ENCODE assay signal across 7 mouse cellular contexts in genomic region chr15:41193240-41193639, GRCm38 (mm10).
A peak's percentile ranks its signal among the peaks of the same experiment; 100 is the strongest.
DNase-seq lines count a peak whose midpoint lies in the region.

No protein-coding gene starts in this region.

- DNase-seq in thymus, postnatal 14 days = peak; percentile 16
- DNase-seq in thymus, adult 18-20 months = no peak
- DNase-seq in adrenal gland, postnatal 36 days = peak; percentile 66 to 74
- DNase-seq in embryo, embryonic 10.5 days (ENCODE audit: low spot score) = peak; percentile 68
- peak; percentile 57 for DNase-seq in hindlimb bud, embryonic 11.5 days (ENCODE audit: extremely low spot score, low read depth, low spot score)
- peak; percentile 77 to 87 for DNase-seq in left cerebral cortex, postnatal 25 days (ENCODE audit: low spot score in 2 of 2)
- DNase-seq in right cerebral cortex, postnatal 4 days = peak; percentile 68

- intact Hi-C loops in left cerebral cortex, postnatal 25 days (cut with DNase I) = loop anchor here (5.0 to 10.0 kb wide), 3 partner anchors 464 to 782 kb away; no protein-coding TSS in a partner anchor

Comparison
In these comparisons a context has a peak if more than half of its experiments do, and no peak if none do; other contexts are left out.
1. DNase-seq: peak in thymus, postnatal 14 days (single experiment), adrenal gland, postnatal 36 days (2 of 2), embryo, embryonic 10.5 days (single experiment), hindlimb bud, embryonic 11.5 days (single experiment), left cerebral cortex, postnatal 25 days (2 of 2) and right cerebral cortex, postnatal 4 days (single experiment); none in thymus, adult 18-20 months (0 of 2).